Mouse (Mus musculus): Measurements from ENCODE around the gene Col24a1.

The Col24a1 gene

DNA sequence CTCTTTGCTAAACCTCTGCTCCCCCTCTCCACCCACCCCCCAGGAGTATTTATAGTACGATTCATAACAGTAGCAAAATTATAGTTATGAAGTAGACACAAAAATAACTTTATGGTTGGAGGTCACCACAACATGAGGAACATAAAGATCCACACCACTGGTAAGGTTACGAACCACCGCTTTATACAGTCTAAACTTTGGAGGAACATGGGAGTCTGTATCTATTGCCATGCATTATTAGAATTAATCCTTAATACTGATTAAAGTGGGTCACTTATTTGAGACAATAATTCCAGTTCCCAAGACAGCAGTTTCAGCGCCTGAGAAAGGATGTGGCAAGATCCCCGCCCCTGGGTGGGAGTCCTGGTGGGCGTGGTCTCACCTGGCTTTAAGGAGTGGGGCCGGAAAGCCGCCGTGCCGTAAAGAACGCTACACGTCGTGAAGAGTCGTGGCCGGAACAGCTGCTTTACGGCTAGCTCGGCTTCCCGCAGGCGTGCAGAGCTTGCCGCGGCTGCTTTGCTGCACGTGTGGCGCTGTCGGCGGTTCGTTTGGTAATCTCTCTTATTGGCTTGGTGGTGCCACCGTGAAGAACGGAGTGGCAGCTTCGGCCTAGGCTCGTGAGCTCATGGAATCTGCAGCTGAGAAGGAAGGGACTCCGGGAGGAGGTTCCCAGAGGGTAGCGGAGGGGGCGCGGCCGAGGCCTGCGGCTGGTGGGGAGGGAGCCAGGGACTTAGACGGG lies 283.6 kb downstream of the Col24a1 start, which contains the start of gene Znhit6:
TSS of gene Znhit6 (plus strand) at position 463 of the 739 bp plus-strand sequence.
- peak; percentile 95 to 96 for DNase-seq

DNA sequence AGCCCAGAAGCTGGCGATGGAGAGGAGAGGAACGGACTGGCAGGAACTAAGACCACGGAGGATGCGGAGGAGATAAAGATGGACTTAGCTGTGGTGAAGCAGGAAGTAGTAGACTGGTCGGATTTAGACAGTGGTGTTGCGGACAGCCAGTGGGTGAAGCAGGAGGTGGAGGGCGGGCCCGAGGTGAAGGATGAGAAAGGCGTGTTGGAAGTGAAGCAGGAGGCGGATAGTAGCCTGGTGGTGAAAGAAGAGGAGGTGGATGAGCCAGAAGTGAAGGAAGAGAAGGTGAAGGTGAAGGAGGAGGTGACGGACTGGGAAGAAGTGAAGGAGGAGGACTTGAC lies 284.2 kb downstream of the Col24a1 start:
- DNase-seq = no peak

GRCm38 (mm10) chr3:145576876-145577275 lies 284.6 kb downstream of the Col24a1 start:
- DNase-seq = peak in 1 of 2 experiments; percentile 7

GRCm38 (mm10) chr3:145583043-145583442 lies 290.8 kb downstream of the Col24a1 start:
- DNase-seq = no peak

GRCm38 (mm10) chr3:145583522-145584200 lies 291.4 kb downstream of the Col24a1 start:
- DNase-seq = no peak

DNA sequence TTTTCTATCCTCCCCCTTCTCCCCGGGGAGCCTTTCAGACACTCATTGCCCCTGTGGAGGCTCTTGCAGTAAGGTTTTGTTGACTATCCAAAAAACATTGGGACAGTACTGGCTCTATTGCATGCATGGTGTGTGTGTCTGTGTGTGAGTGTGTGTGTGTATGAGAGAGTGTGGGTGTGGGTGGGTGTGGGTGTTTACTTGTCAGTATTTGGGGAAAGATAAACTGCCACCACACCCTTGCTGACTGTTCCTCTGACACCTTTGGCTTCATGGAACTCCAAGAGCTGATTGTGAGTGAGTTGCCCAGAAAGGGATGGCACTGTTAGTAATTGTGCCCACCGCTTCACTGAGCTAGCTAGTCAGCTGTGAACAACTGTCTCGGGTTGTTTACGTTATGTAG lies 298.3 kb downstream of the Col24a1 start:
- no peak for DNase-seq

DNA sequence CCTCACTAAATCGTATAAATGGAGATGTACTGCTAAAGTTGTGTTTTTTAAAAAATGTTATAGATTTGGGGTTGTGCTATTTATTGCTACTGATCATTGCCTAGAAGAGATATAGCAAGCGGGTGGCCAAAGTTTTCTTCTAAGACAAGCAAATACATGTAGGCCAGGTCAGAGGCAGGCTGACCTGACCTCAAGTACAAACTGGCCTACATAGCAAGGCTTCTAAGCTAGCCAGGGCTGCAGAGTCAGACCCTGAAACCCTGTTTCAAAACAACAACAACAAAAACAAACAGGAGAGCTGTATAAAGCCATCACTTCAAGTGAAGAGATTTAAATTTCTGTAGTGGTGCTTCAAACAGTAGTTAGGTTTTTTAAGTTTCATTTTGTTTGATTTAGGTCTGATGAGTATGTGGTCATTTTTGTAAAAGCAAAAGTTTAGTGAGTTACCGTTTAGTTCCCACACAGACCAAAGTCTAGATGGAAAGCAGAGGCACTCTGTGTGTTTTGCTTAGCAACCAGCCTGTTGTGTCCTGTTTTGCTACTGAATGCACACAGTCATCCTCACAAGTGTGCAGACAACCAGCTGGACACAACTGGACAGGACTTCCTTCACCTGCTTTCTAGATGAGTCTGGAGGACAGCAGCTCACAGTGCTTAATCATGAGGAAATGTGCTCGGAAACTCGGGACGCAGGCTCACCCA lies 299.7 kb downstream of the Col24a1 start:
- DNase-seq = no peak

DNA sequence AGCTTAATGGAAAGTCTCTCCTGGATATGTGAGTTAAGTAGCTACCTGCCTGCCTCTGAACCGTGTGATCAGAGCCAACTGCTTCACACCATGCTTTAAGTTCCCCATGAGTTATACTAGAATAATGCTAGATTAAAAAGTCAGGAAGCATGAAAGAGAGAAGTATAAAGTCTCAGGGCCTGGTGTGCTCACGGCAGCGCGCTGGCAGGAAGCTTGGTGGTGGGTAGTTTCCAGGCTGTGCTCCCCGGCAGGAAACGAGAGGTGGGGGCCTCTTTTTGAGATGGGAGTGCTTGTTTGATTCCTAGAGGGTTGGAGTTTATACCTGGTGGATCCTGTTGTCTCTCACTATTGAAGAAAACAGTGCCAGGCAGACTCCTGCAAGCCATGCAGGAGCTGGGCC lies 303.1 kb downstream of the Col24a1 start:
- DNase-seq = no peak

DNA sequence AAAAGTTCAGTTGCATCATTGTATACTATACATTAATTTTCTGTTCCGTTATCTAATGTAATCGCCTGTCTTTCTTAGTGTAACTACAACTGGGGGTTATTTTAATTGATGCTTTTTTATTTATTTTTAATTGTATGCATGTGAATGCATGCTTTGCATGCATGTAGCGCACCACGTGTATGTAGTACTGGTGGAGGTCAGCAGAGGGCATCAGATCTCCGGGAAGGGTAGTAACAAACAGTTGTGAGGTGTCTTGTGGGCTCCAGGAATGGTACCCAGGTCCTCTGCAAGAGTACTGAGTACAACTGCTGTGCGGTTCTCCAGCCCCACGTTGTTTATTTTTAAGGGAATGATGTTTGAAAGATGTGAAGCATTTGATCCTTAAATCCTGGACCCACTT lies 306.8 kb downstream of the Col24a1 start:
- no peak for DNase-seq

GRCm38 (mm10) chr3:145600801-145601200 lies 308.5 kb downstream of the Col24a1 start:
- DNase-seq = no peak

- no peak for DNase-seq
Observed at GRCm38 (mm10) chr3:145601345-145601744, 309.1 kb downstream of the Col24a1 start.

Data from cerebellum, postnatal 25 days (tissue).